Mouse (Mus musculus) cerebellum, adult 2 months (tissue): ENCODE measurements around the gene Ugt1a7c. TPM values are rescaled to one million over a fixed set of nuclear protein-coding genes. Genes with fewer than 3 reads are reported as not detected.

Experiments used
- DNase-seq, 2 experiments: peaks; one replicate each; pipeline ENCODE4 v3.0.0; 2021
- H3K27ac ChIP-seq: fragments of 200-500 bp; 2 replicates; pipeline ENCODE4 v1.5.1; 2012; ENCODE audit warnings: low read length, control low read depth, inconsistent platforms; ENCODE audit not compliant: insufficient read depth
- H3K27me3 ChIP-seq: fragments of 200-500 bp; 2 replicates; pipeline ENCODE4 v1.6.1; 2012; ENCODE audit warnings: inconsistent platforms, mild to moderate bottlenecking, low read length, moderate library complexity; ENCODE audit not compliant: control insufficient read depth, insufficient read depth
- H3K4me1 ChIP-seq: fragments of 200-500 bp; 2 replicates; pipeline ENCODE4 v1.6.1; 2011; ENCODE audit warnings: low read length; ENCODE audit not compliant: control insufficient read depth, insufficient read depth
- H3K4me3 ChIP-seq: fragments of 200-500 bp; replicated peaks from 2 replicates; pipeline ENCODE3; 2011; ENCODE audit warnings: mild to moderate bottlenecking, low read depth, low read length, control low read depth; ENCODE audit not compliant: insufficient read depth
- CTCF ChIP-seq: fragments of 200-500 bp; IDR thresholded peaks from 2 replicates; pipeline ENCODE4 v1.5.1; 2011; ENCODE audit warnings: low read depth, mild to moderate bottlenecking, control low read depth, low read length, moderate library complexity, borderline replicate concordance; ENCODE audit not compliant: insufficient read depth
- POLR2A ChIP-seq: fragments of 200-500 bp; IDR thresholded peaks from 2 replicates; pipeline ENCODE4 v1.6.1; 2011; ENCODE audit warnings: low read length, control low read depth, borderline replicate concordance; ENCODE audit not compliant: insufficient read depth
- WGBS: fragments of 180-500 bp; shearing (Covaris S2); methylation state at CpG from one replicate; pipeline ENCODE4 v1.1.7; 2018; 5-methylcytosine and 5-hydroxymethylcytosine counted together
- polyA plus RNA-seq: library from polyadenylated mRNA; depleted of rRNA; stranded (reverse); fragments of >200 nt; gene quantifications from 2 replicates; pipeline ENCODE4 v1.2.3, GENCODE M21; 2012

The Ugt1a7c gene
- polyA plus RNA-seq, 1 experiment = 0.46 TPM

- WGBS = 89% methylated on average over 1 of the region's 1 CpGs
- Histone ChIP-seq H3K27ac (no peak overlapping the region), H3K4me1 (peaks cover 14% of the 10 kb centered on the region), H3K4me3 (no peak overlapping the region), H3K27me3 (no peaks in the 10 kb centered on the region)
- TF ChIP-seq POLR2A = no peak
- TF ChIP-seq CTCF = no peak
- DNase-seq = no peak
Measured at GRCm38 (mm10) chr1:88195687-88196086, 100.8 kb downstream of the Ugt1a7c start.

- H3K4me3 ChIP-seq = no peak overlapping the region
- TF ChIP-seq CTCF (no peak), POLR2A (no peak)
- no peak for DNase-seq
- no peak overlapping the region for H3K27ac ChIP-seq
- H3K27me3 ChIP-seq = no peaks in the 10 kb centered on the region
- H3K4me1 ChIP-seq = peaks cover 14% of the 10 kb centered on the region
- WGBS = 77% methylated on average over 3 of the region's 3 CpGs
Measured at GRCm38 (mm10) chr1:88197443-88197842, 102.6 kb downstream of the Ugt1a7c start.

GRCm38 (mm10) chr1:88199996-88200395 lies 105.1 kb downstream of the Ugt1a7c start:
- Histone ChIP-seq H3K4me1 (peaks cover 14% of the 10 kb centered on the region), H3K27ac (peak overlapping the region; percentile 60), H3K27me3 (no peaks in the 10 kb centered on the region), H3K4me3 (no peak overlapping the region)
- no peak for TF ChIP-seq POLR2A
- TF ChIP-seq CTCF = no peak
- DNase-seq = peak; percentile 60 to 73
- WGBS = 18% methylated on average over 2 of the region's 2 CpGs

GRCm38 (mm10) chr1:88200456-88200855 lies 105.6 kb downstream of the Ugt1a7c start, which contains the start of gene Ugt1a2:
TSS of gene Ugt1a2 (plus strand) at chr1:88200601.
- Histone ChIP-seq H3K27me3 (no peaks in the 10 kb centered on the region), H3K4me1 (peaks cover 14% of the 10 kb centered on the region), H3K4me3 (no peak within 1 kb of the TSS), H3K27ac (peak within 1 kb of the TSS; percentile 60)
- DNase-seq = no peak
- 73% methylated on average over 7 of the region's 7 CpGs for WGBS
- TF ChIP-seq POLR2A (no peak), CTCF (no peak)

- 8% methylated on average over 62 of the region's 62 CpGs for WGBS
- TF ChIP-seq POLR2A (peak; percentile 55), CTCF (no peak)
- Histone ChIP-seq H3K27me3 (no peaks in the 10 kb centered on the region), H3K4me3 (peak within 1 kb of the TSS; percentile 74), H3K4me1 (peaks cover 3% of the 10 kb centered on the region), H3K27ac (no peak within 1 kb of the TSS)
- peak; percentile 89 to 91 for DNase-seq
Measured at GRCm38 (mm10) chr1:88205294-88205922, 110.5 kb downstream of the Ugt1a7c start, which contains the start of gene Dnajb3. TSS of gene Dnajb3 (minus strand) at chr1:88205782.

- DNase-seq = no peak
- Histone ChIP-seq H3K4me3 (no peak overlapping the region), H3K4me1 (no peaks in the 10 kb centered on the region), H3K27me3 (no peaks in the 10 kb centered on the region), H3K27ac (no peak overlapping the region)
- TF ChIP-seq CTCF = no peak
- TF ChIP-seq POLR2A = no peak
- WGBS = 92% methylated on average over 2 of the region's 2 CpGs
Measured at GRCm38 (mm10) chr1:88206843-88207479, 112.1 kb downstream of the Ugt1a7c start.

GRCm38 (mm10) chr1:88211812-88212211 lies 117.0 kb downstream of the Ugt1a7c start, which contains the start of gene Ugt1a1:
TSS of gene Ugt1a1 (plus strand) at chr1:88211959.
- Histone ChIP-seq H3K4me3 (no peak within 1 kb of the TSS), H3K27me3 (no peaks in the 10 kb centered on the region; the same call in 1 of the 2 replicates), H3K4me1 (no peaks in the 10 kb centered on the region), H3K27ac (no peak within 1 kb of the TSS)
- 66% methylated on average over 8 of the region's 8 CpGs for WGBS
- DNase-seq = no peak
- TF ChIP-seq CTCF = no peak
- TF ChIP-seq POLR2A = no peak
